Mouse (Mus musculus) CH12.LX (cell line): ENCODE data around the gene Plekhm1. TPM values are rescaled to one million over a fixed set of nuclear protein-coding genes. Genes with fewer than 3 reads are reported as not detected.
A peak's percentile ranks its signal among the peaks of the same experiment; 100 is the strongest.

Source experiments
- DNase-seq: peaks from one replicate; pipeline ENCODE4 v3.0.0-alpha.2; 2013; ENCODE audit errors: extremely low read depth
- H3K27ac ChIP-seq: 2 replicates; pipeline ENCODE4 v1.5.1; 2012; ENCODE audit warnings: low read depth, mild to moderate bottlenecking, control low read depth, moderate library complexity; ENCODE audit not compliant: insufficient read depth
- H3K27me3 ChIP-seq: replicated peaks from 2 replicates; pipeline ENCODE3; 2012; ENCODE audit warnings: inconsistent platforms
- H3K36me3 ChIP-seq, 2 experiments: replicated peaks in 1 of 2; 2 replicates each; pipeline versions ENCODE3 to v1.6.1; 2012; ENCODE audit warnings: inconsistent platforms in 1 of 2, low read length in 1 of 2, mild to moderate bottlenecking in 1 of 2, mixed read lengths in 1 of 2, moderate library complexity in 1 of 2; ENCODE audit not compliant: control insufficient read depth in 1 of 2, insufficient read depth in 1 of 2
- H3K4me1 ChIP-seq, 2 experiments: 2 replicates each; pipeline ENCODE4 v1.6.1; 2012; ENCODE audit warnings: inconsistent platforms in 1 of 2, moderate library complexity in 1 of 2; ENCODE audit not compliant: insufficient read depth in 2 of 2, control insufficient read depth in 1 of 2
- H3K4me2 ChIP-seq: 2 replicates; pipeline ENCODE4 v1.6.1; 2012; ENCODE audit warnings: low read depth, mild to moderate bottlenecking, control low read depth; ENCODE audit not compliant: poor library complexity, insufficient read depth, severe bottlenecking
- H3K4me3 ChIP-seq, 3 experiments: fragments of 150-350 bp in 1 of 3; sonication (generic) in 1 of 3; replicated peaks in 1 of 3; 2 replicates each; pipeline versions ENCODE3 to v1.5.1; 2011 to 2012; ENCODE audit warnings: low read depth in 2 of 3, low read length in 2 of 3, mild to moderate bottlenecking in 2 of 3, moderate library complexity in 2 of 3, control low read depth in 1 of 3, improper control_type of control experiment in 1 of 3, inconsistent platforms in 1 of 3, mixed read lengths in 1 of 3; ENCODE audit not compliant: poor library complexity in 1 of 3
- H3K79me2 ChIP-seq: replicated peaks from 2 replicates; pipeline ENCODE4 v1.6.1; 2012; ENCODE audit warnings: mild to moderate bottlenecking, moderate library complexity; ENCODE audit not compliant: control insufficient read depth, poor library complexity, insufficient read depth, severe bottlenecking; ENCODE audit errors: extremely low read depth
- H3K9ac ChIP-seq: 2 replicates; pipeline ENCODE4 v1.6.1; 2012; ENCODE audit warnings: low read depth, mild to moderate bottlenecking, control low read depth, moderate library complexity; ENCODE audit not compliant: insufficient read depth
- H3K9me3 ChIP-seq: replicated peaks from 2 replicates; pipeline ENCODE3; 2012; ENCODE audit warnings: low read length, inconsistent platforms, mixed read lengths
- CHD1 ChIP-seq: IDR thresholded peaks from 2 replicates; pipeline ENCODE4 v1.6.1; 2012; ENCODE audit warnings: low read depth, low read length, improper control_type of control experiment, inconsistent platforms
- CTCF ChIP-seq, 2 experiments: IDR thresholded peaks in 1 of 2; conservative IDR thresholded peaks in 1 of 2; 2 replicates each; pipeline ENCODE4 v1.5.1; 2011 to 2012; ENCODE audit warnings: low read depth in 2 of 2, low read length in 2 of 2, improper control_type of control experiment in 1 of 2, inconsistent platforms in 1 of 2, mild to moderate bottlenecking in 1 of 2, moderate library complexity in 1 of 2
- IRF4 ChIP-seq: IDR thresholded peaks from 2 replicates; pipeline ENCODE4 v1.6.1; 2014; ENCODE audit warnings: low read depth, mild to moderate bottlenecking, inconsistent platforms, low read length, improper control_type of control experiment
- JUND ChIP-seq: conservative IDR thresholded peaks from 2 replicates; pipeline ENCODE4 v1.6.1; 2011; ENCODE audit warnings: low read depth, low read length, improper control_type of control experiment
- KAT2A ChIP-seq: IDR thresholded peaks from 2 replicates; pipeline ENCODE4 v1.6.1; 2012; ENCODE audit warnings: low read length, improper control_type of control experiment, inconsistent platforms; ENCODE audit not compliant: insufficient replicate concordance
- MAZ ChIP-seq: IDR thresholded peaks from 2 replicates; pipeline ENCODE4 v1.6.1; 2012; ENCODE audit warnings: low read depth, mild to moderate bottlenecking, inconsistent platforms, low read length, improper control_type of control experiment, moderate library complexity
- MXI1 ChIP-seq: IDR thresholded peaks from 2 replicates; pipeline ENCODE4 v1.6.1; 2011; ENCODE audit warnings: mild to moderate bottlenecking, low read depth, low read length, improper control_type of control experiment
- MYC ChIP-seq: IDR thresholded peaks from 2 replicates; pipeline ENCODE4 v1.6.1; 2011; ENCODE audit warnings: low read depth, mild to moderate bottlenecking, improper control_type of control experiment, low read length
- NELFE ChIP-seq: IDR thresholded peaks from 2 replicates; pipeline ENCODE4 v1.6.1; 2011; ENCODE audit warnings: low read depth, low read length, improper control_type of control experiment
- NRF1 ChIP-seq: IDR thresholded peaks from 2 replicates; pipeline ENCODE4 v1.6.1; 2014; ENCODE audit warnings: low read depth, mild to moderate bottlenecking, inconsistent platforms, low read length, improper control_type of control experiment, moderate library complexity
- RCOR1 ChIP-seq: conservative IDR thresholded peaks from 2 replicates; pipeline ENCODE4 v1.6.1; 2012; ENCODE audit warnings: low read depth, mild to moderate bottlenecking, inconsistent platforms, low read length, improper control_type of control experiment
- SMC3 ChIP-seq: IDR thresholded peaks from 2 replicates; pipeline ENCODE4 v1.6.1; 2011; ENCODE audit warnings: low read depth, low read length, improper control_type of control experiment
- TBP ChIP-seq: conservative IDR thresholded peaks from 2 replicates; pipeline ENCODE4 v1.6.1; 2011; ENCODE audit warnings: low read depth, low read length, improper control_type of control experiment
- USF1 ChIP-seq: IDR thresholded peaks from 2 replicates; pipeline ENCODE4 v1.6.1; 2014; ENCODE audit warnings: low read depth, mild to moderate bottlenecking, inconsistent platforms, low read length, improper control_type of control experiment
- USF2 ChIP-seq: conservative IDR thresholded peaks from 2 replicates; pipeline ENCODE4 v1.6.1; 2011; ENCODE audit warnings: low read depth, low read length, improper control_type of control experiment
- ZKSCAN1 ChIP-seq: IDR thresholded peaks from 2 replicates; pipeline ENCODE4 v1.6.1; 2012; ENCODE audit warnings: low read depth, inconsistent platforms, low read length, improper control_type of control experiment, borderline replicate concordance
- ZMIZ1 ChIP-seq: IDR thresholded peaks from 2 replicates; pipeline ENCODE4 v1.6.1; 2012; ENCODE audit warnings: low read depth, mild to moderate bottlenecking, inconsistent platforms, low read length, improper control_type of control experiment
- ZNF384 ChIP-seq: IDR thresholded peaks from 2 replicates; pipeline ENCODE4 v1.6.1; 2012; ENCODE audit warnings: low read depth, low read length, improper control_type of control experiment, inconsistent platforms
- dilution Hi-C: fragments of 300-500 bp; cut with MboI; formaldehyde crosslinking; loops from 2 replicates; pipeline ENCODE4 v1.14.3; 2020; ENCODE audit warnings: low sequenced_read_pairs; ENCODE audit not compliant: extremely low pct_unique_long_range_greater_than_20kb, extremely low pct_ligation_motif_present
- in situ Hi-C: fragments of 300-500 bp; cut with MboI; formaldehyde crosslinking; loops from 3 replicates; pipeline ENCODE4 v1.14.3; 2019; ENCODE audit warnings: low sequenced_read_pairs, low pct_ligation_motif_present, low pct_unique_long_range_greater_than_20kb, mixed read lengths
- polyA plus RNA-seq: library from polyadenylated mRNA; unstranded; fragments of >175 nt; gene quantifications from 2 replicates; pipeline ENCODE4 v1.2.1, GENCODE M21; 2012; ENCODE audit warnings: low read depth; ENCODE audit not compliant: insufficient read length
- total RNA-seq, 2 experiments: library from RNA; depleted of rRNA; stranded (reverse); fragments of 300-350 nt in 1 of 2; fragments of >200 nt in 1 of 2; gene quantifications; 2 replicates each; pipeline ENCODE4 v1.2.3; 2012 to 2014

The Plekhm1 gene
- total and polyA plus RNA-seq, 3 experiments, result 3.5 to 23.2 (median 5.3) TPM

DNA sequence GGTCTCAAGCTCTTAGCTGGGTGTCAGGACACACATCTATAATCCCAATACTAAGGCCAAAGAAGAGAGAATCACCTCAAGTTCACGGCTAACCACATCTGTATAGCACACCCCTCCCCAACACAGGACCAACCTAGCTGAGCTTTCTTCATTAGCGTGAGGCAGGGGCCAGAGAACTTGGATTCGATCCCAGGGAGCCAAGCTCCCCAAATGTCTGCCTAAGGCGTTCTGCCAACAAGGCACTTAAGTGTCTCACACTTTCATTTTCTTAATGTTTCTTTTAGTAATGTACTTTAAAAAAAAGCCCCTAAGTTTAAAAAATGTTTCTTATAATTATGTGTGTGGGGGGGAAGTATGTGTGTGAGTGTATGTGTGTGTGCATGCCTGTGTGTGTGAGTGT, 91.8 kb downstream of the Plekhm1 start:
- H3K36me3 ChIP-seq, result no peaks in the 10 kb centered on the region
- in situ Hi-C loops (no loop called here), dilution Hi-C loops (no loop called here)
- H3K79me2 ChIP-seq, result no peaks in the 10 kb centered on the region
- H3K27me3 ChIP-seq, result no peaks in the 10 kb centered on the region
- H3K4me3 ChIP-seq, result no peak overlapping the region
- no peak overlapping the region for H3K9ac ChIP-seq
- TF ChIP-seq USF1 (no peak), ZNF384 (no peak), CTCF (conservative IDR thresholded peaks at IDR 0.05 in 1 of 2, IDR thresholded peaks at IDR 0.05 in 1 of 2; ENCODE audit: low read depth in 2 of 2, low read length in 2 of 2) (no peak), MAZ (no peak), CHD1 (no peak)
- H3K9me3 ChIP-seq, result no peaks in the 10 kb centered on the region
- H3K27ac ChIP-seq, result no peak overlapping the region
- peaks cover 12 to 28% of the 10 kb centered on the region in 2 experiments for H3K4me1 ChIP-seq
- DNase-seq, result no peak
- no peak overlapping the region for H3K4me2 ChIP-seq

DNA sequence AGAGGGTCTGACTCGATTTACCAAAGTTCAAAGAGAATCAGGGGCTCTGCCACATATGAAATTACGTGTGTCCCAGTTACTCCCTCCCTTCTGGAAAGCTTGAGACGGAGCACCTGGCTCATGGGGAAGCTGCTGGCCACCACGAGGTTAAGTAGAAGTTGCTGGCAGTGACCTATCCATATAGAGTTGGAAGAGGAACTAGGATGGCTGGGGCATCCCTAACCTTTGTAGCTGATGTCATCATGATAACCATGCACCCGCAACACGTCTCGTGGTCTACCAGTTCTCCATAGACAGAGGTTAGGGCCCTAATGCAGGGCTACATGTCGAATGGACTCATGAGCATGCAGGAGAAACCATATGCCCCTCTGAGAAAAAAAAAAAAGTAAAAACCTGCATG, 92.3 kb downstream of the Plekhm1 start:
- Histone ChIP-seq H3K9ac (no peak overlapping the region), H3K27ac (no peak overlapping the region), H3K79me2 (no peaks in the 10 kb centered on the region), H3K36me3 (no peaks in the 10 kb centered on the region), H3K4me1 (peaks cover 17 to 32% of the 10 kb centered on the region in 2 experiments), H3K4me2 (no peak overlapping the region), H3K9me3 (no peaks in the 10 kb centered on the region), H3K27me3 (no peaks in the 10 kb centered on the region), H3K4me3 (no peak overlapping the region)
- peak; percentile 41 for DNase-seq
- TF ChIP-seq SMC3 (no peak), TBP (no peak), MYC (no peak)
- dilution Hi-C loops, result no loop called here
- in situ Hi-C loops, result no loop called here

- in situ Hi-C loops, result loop anchor here (5.0 kb wide), 3 partner anchors 36 to 146 kb away; partner anchors contain the start of gene Fmnl1
- Histone ChIP-seq H3K4me3 (no peak overlapping the region), H3K4me1 (peaks cover 27 to 42% of the 10 kb centered on the region in 2 experiments), H3K79me2 (no peaks in the 10 kb centered on the region), H3K9me3 (no peaks in the 10 kb centered on the region), H3K27me3 (no peaks in the 10 kb centered on the region), H3K9ac (no peak overlapping the region), H3K4me2 (no peak overlapping the region), H3K27ac (no peak overlapping the region), H3K36me3 (no peaks in the 10 kb centered on the region)
- dilution Hi-C loops, result no loop called here
- no peak for DNase-seq
- TF ChIP-seq SMC3 (no peak), ZMIZ1 (no peak), NELFE (no peak), IRF4 (no peak), JUND (no peak), RCOR1 (no peak), TBP (no peak), KAT2A (no peak), USF1 (no peak), ZKSCAN1 (no peak), MXI1 (no peak), NRF1 (no peak), USF2 (no peak)
These were observed 94.4 kb downstream of the Plekhm1 start for GRCm38 (mm10) chr11:103318042-103318441.
